Mouse (Mus musculus) cerebellum, adult (tissue): Measurements from ENCODE around the gene Vmn1r103.
"Not testable (repeated sequence)": the region's sequence is repeated elsewhere in the genome, so short reads cannot be mapped to it uniquely, and the experiment has no call there.

ENCODE experiments used
- ATAC-seq: cut with Nextera tagmentation; 2 replicates; pipeline ENCODE4 v1.9.2; 2017; ENCODE audit warnings: mild to moderate bottlenecking, moderate library complexity, mixed read lengths; ENCODE audit not compliant: insufficient number of reproducible peaks, low FRiP score, low TSS enrichment

Vmn1r103 gene

GRCm38 (mm10) chr7:20510434-20510833, at the start of gene Vmn1r103:
Gene Vmn1r103 (minus strand): TSS chr7:20510534.
- ATAC-seq, result not testable (repeated sequence)

DNA sequence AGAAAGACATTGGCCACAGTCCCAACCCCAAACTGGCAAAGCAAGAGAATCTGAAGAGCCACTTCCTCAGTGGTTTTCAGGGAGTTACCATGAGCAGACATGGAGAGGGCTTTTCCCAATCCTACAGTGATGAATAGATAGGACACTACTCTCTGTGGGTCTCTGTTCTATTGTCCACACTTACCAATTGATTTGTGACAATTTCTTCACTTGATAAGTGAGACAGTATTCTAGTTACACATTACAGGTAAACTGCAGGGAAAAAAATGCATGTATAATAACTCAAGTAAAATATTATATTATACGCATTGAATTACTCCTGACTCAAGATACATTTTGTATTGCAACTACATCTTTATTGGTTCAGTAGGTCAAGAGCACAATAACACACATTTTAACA, 35.3 kb upstream of the Vmn1r103 start, which contains the start of gene Gm5726:
Gm5726 (minus strand) TSS at position 101 of the 400 bp plus-strand sequence.
- not testable (repeated sequence) for ATAC-seq

DNA sequence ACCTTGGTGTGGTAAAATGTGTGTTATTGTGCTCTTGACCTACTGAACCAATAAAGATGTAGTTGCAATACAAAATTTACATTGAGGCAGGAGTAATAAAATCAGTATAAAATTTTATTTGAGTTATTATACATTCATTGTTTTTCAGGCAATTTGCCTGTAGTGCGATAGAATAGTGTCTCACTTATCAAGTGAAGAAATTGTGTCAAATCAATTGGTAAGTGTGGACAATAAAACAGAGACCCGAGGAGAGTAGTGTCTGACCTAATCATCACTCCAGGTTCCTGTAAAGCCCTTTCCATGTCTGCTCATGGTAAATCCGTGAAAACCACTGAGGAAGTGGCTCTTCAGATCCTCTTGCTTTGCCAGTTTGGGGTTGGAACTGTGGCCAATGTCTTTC, 23.2 kb upstream of the Vmn1r103 start, which contains the start of gene Vmn1r104:
Vmn1r104 (plus strand) TSS at position 301 of the 400 bp plus-strand sequence.
- not testable (repeated sequence) for ATAC-seq

GRCm38 (mm10) chr7:20474825-20475224, 35.5 kb downstream of the Vmn1r103 start, which contains the start of gene Gm10670:
Gene Gm10670 (minus strand): TSS chr7:20474925.
- ATAC-seq, result not testable (repeated sequence)
